Mouse (Mus musculus) fat pad, adult 2 months (tissue): ENCODE results near the gene Zfp322a.
"Not testable (repeated sequence)": the region's sequence is repeated elsewhere in the genome, so short reads cannot be mapped to it uniquely, and the experiment has no call there.

Experiments
- DNase-seq: peaks from one replicate; pipeline ENCODE4 v3.0.0-alpha.2; 2011; ENCODE audit warnings: low read depth, low spot score; ENCODE audit errors: extremely low read depth

Zfp322a gene

DNA sequence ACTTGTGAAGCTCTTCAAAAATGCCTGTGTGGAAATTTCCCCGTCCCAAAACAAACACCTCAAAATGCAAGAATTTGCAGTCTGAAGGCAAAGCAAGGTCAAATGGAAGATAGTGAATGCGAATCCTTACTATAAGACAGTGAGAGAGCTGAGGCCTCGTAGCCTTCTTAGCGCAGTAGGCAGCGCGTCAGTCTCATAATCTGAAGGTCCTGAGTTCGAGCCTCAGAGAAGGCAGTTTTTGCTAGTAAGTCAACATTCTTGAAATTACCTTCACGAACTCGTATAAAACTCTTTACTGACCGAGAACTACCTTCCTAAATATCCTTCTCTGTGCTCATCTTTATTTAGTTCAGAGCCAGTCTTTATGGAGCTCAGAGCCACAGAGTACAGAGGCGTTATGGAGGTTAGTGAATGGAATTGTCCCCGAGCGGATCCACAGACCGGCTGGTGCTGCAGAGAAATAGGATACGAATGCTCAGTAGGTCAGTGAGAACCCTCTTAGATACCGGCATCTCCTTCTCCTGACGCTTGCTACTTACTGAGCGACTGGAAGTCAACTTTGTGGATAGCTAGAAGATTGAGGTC is 51.6 kb downstream of the Zfp322a start:
- no peak for DNase-seq

DNA sequence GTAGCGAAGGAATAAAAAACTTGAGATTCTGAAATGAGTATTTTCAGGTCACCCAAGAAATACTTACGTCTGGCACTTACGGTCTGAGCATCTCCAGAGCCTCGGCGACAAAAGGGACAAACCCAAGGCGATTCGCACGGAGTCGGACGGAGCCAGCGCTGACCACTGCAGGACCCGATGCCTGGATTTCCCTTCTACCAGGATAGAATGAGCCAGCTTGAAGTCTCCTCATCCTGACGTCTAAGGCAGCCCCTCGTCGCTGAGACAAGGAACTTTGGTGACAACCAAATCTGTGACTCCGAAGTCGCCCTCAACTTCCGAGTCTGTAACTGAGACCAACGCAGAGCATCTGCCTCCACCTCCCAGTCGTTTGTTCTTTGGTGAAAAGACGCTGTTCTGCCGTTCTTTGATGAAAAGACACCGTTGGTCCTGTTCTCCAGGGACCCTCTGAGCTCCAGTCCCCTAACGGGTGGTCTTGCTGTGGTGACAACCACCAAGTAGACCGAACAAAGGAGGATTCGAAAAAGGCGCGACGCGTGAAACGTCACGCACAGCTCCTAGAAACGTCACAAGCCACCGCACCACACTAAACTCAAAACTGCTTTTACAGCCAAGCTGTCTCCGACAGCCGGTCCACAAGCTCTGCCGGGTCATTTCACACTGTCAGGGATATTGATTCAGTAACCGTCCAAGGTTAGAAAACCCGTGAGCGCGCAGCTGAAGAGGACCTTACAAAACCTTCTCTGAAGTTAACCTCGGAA is 55.9 kb downstream of the Zfp322a start:
- DNase-seq: no peak

DNA sequence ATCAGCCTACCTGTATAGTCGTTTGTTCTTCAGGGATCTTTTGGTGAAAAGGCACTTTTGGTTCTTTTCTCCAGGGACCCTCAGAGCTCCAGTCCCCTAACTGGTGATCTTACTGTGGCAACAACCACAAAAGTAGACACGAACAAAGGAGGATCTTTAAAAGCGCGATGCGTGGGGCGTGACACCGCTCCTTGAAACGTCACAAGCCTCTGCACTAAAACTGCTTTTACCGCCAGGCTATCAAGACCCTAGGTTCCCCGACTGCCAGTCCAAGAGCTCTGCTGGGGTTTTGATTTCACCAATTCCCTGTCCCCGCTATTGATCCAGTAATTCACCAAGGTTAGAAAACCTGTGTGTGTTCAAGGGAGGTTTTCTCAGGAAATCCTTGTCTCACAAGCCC is 59.0 kb downstream of the Zfp322a start:
- no peak for DNase-seq

DNA sequence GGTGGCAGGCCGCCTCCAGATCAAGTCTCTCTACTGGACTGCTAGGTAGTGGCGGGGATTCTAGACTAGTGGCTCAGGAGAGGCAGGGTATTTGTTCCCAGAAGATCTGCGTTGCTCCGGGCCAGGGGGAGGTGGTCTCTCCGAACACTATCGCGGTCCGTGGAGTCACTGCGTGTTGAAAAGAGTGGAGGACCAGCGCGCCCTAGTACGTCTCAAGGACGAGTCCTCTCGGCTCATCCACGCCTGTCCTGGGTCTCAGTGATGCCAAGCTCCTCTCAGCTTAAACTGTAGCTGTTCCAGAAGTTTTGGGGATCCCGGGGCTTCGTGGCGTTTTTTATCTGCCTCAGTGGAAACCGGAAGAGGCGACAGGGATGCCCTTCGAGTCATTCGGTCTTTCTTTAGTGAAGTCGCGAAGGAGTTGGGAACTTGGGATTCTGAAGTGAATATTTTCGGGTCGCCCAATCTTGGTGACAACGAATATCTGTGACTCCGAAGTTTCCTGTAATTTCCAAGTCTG is 59.5 kb downstream of the Zfp322a start:
- no peak for DNase-seq

DNA sequence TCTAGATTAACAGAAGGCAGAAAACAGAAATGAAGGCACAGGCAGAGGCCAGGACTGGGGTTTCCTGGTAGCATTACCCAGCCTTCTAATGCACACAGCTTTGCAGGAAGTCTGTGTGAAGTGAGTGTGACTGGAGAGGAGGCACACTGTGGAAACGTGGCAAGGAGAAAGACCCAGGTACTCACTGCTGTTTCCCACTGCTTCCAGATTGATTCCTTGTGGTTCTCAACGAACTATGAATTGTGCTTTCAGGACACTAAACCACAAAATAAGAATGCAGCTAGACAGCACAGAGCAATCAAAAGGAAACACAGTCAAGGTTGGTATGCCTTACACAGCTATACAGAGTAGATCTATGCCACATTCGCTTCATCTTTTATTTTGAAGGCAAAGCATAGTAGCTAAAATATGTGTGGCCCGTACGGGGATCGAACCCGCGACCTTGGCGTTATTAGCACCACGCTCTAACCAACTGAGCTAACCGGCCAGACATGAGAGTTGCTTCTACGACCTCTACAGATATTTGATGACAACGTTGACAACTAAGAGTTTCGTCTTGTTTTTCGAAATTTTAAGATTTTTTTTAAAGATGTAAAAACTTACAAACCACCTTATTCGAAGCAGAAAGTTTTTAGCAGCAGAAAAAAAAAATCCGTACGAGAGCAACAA is 60.2 kb downstream of the Zfp322a start:
- DNase-seq: not testable (repeated sequence)

DNA sequence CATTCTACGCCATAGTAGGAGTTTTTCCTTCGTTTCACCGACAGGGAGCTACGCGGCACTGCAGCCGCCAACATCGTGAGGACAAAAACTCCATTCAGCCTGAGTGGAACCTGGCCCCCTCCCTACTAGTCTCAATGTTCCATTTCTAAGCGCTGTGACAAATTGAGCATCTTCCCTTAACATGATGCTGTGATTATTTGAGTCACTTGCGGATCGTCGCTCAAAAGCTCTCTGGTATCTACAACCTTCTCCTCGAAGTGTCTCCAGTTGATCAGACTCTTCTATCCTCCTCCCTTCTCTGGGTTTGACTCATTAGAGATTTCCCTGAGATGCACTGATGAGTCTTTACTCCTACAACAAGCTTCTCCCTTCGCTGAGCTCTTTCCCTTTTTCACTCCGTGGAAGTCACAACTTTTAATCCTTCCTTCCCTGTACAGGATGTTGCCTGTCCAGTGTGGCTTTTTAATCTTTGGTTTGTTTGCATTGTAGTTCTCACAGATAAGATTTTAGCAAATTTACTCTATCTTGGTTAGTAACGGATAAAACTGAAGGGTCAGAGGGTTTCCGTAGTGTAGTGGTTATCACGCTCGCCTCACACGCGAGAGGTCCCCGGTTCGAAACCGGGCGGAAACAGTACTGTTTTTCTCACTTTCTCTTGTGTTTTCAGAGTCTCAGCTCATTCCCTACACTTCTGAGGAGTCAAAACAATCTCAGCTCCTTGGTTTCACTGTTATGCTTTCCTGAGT is 61.8 kb downstream of the Zfp322a start:
- no peak for DNase-seq

- DNase-seq: no peak
Measured at GRCm38 (mm10) chr13:23306707-23307068, 62.3 kb downstream of the Zfp322a start.
